Mouse (Mus musculus) central nervous system, embryonic 18 days (tissue): ENCODE results near the gene Asxl2. TPM values are rescaled to one million over a fixed set of nuclear protein-coding genes. Genes with fewer than 3 reads are reported as not detected.

Source experiments
- polyA plus RNA-seq: library from polyadenylated mRNA; depleted of rRNA; stranded (reverse); fragments of >200 nt; gene quantifications from 2 replicates; pipeline ENCODE4 v1.2.3, GENCODE M21; 2012; rRNA removed

Asxl2 gene
- 9.9 and 10.3 TPM in 2 replicates for polyA plus RNA-seq

GRCm38 (mm10) chr12:3426530-3427034 lies at the start of gene Asxl2:
Gene Asxl2, plus strand, starts transcription at chr12:3426857.

Other genes starting within 250 kb of the Asxl2 start
- gene Rab10, start 116.9 kb upstream of the Asxl2 start, polyA plus RNA-seq = 170 and 172 TPM in 2 replicates
- 111 and 115 TPM in 2 replicates for gene Kif3c, start 61.7 kb upstream of the Asxl2 start, polyA plus RNA-seq
- 62.9 and 63.3 TPM in 2 replicates for gene Dtnb, start 145.5 kb downstream of the Asxl2 start, polyA plus RNA-seq